Mouse (Mus musculus) erythroblast, embryonic 14.5 days (primary cell): ENCODE data around the gene Plcl2. TPM values are rescaled to one million over a fixed set of nuclear protein-coding genes. Genes with fewer than 3 reads are reported as not detected.
"Not testable (repeated sequence)": the region's sequence is repeated elsewhere in the genome, so short reads cannot be mapped to it uniquely, and the experiment has no call there.

ENCODE experiments used
- H3K27me3 ChIP-seq: 2 replicates; pipeline ENCODE4 v1.6.1; 2012; ENCODE audit warnings: inconsistent platforms; ENCODE audit not compliant: control insufficient read depth
- H3K36me3 ChIP-seq: 2 replicates; pipeline ENCODE4 v1.6.1; 2012; ENCODE audit warnings: mild to moderate bottlenecking, inconsistent platforms; ENCODE audit not compliant: control insufficient read depth
- H3K4me1 ChIP-seq: 2 replicates; pipeline ENCODE4 v1.6.1; 2012; ENCODE audit warnings: inconsistent platforms; ENCODE audit not compliant: control insufficient read depth
- H3K4me3 ChIP-seq: replicated peaks from 2 replicates; pipeline ENCODE3; 2012; ENCODE audit warnings: moderate library complexity, mild to moderate bottlenecking, inconsistent platforms
- H3K9me3 ChIP-seq: 2 replicates; pipeline ENCODE4 v1.6.1; 2012; ENCODE audit warnings: low read length, inconsistent platforms, mixed read lengths; ENCODE audit not compliant: control insufficient read depth
- GATA1 ChIP-seq: IDR thresholded peaks from 2 replicates; pipeline ENCODE4 v1.6.1; 2012; ENCODE audit warnings: low read length, inconsistent platforms, mixed read lengths
- TAL1 ChIP-seq: IDR thresholded peaks from 3 replicates; pipeline ENCODE4 v1.6.1; 2012; ENCODE audit warnings: low read length, inconsistent platforms, mixed read lengths
- polyA plus RNA-seq: library from polyadenylated mRNA; stranded (reverse); fragments of >175 nt; gene quantifications from 2 replicates; pipeline ENCODE4 v1.2.3, GENCODE M21; 2012

Plcl2 gene
- polyA plus RNA-seq, 1 experiment, result 0.24 TPM

- TF ChIP-seq GATA1 (no peak), TAL1 (no peak)
- Histone ChIP-seq H3K4me1 (peaks cover 8% of the 10 kb centered on the region), H3K27me3 (no peaks in the 10 kb centered on the region), H3K4me3 (no peak overlapping the region), H3K9me3 (no peaks in the 10 kb centered on the region), H3K36me3 (no peaks in the 10 kb centered on the region)
These were observed 10.4 kb downstream of the Plcl2 start for GRCm38 (mm10) chr17:50519588-50519987.

- Histone ChIP-seq H3K9me3 (no peaks in the 10 kb centered on the region), H3K27me3 (no peaks in the 10 kb centered on the region), H3K4me3 (no peak overlapping the region), H3K36me3 (no peaks in the 10 kb centered on the region), H3K4me1 (peaks cover 15% of the 10 kb centered on the region)
- TF ChIP-seq TAL1 (no peak), GATA1 (no peak)
These were observed 13.4 kb downstream of the Plcl2 start for GRCm38 (mm10) chr17:50522473-50523083.

- Histone ChIP-seq H3K4me3 (no peak overlapping the region), H3K4me1 (peaks cover 15% of the 10 kb centered on the region), H3K36me3 (no peaks in the 10 kb centered on the region), H3K27me3 (no peaks in the 10 kb centered on the region), H3K9me3 (no peaks in the 10 kb centered on the region; the same call in 1 of the 2 replicates)
- TF ChIP-seq TAL1 (no peak), GATA1 (no peak)
These were observed 15.8 kb downstream of the Plcl2 start for GRCm38 (mm10) chr17:50524970-50525369.

- peaks cover 17% of the 10 kb centered on the region for H3K4me1 ChIP-seq
- TF ChIP-seq GATA1, result no peak
- TF ChIP-seq TAL1, result no peak
- H3K36me3 ChIP-seq, result no peaks in the 10 kb centered on the region
- no peak overlapping the region for H3K4me3 ChIP-seq
- H3K27me3 ChIP-seq, result no peaks in the 10 kb centered on the region
- H3K9me3 ChIP-seq, result no peaks in the 10 kb centered on the region; the same call in 1 of the 2 replicates
These were observed 16.6 kb downstream of the Plcl2 start for GRCm38 (mm10) chr17:50525821-50526220.

- no peak for TF ChIP-seq GATA1
- TF ChIP-seq TAL1, result no peak
These were observed 20.9 kb downstream of the Plcl2 start for GRCm38 (mm10) chr17:50530089-50530488.

GRCm38 (mm10) chr17:50534889-50535288 lies 25.7 kb downstream of the Plcl2 start:
- not testable (repeated sequence) for H3K27me3 ChIP-seq

More at GRCm38 (mm10) chr17:50530089-50530488, 20.9 kb downstream of the Plcl2 start:
- Histone ChIP-seq H3K36me3 (no peaks in the 10 kb centered on the region), H3K4me1 (peaks cover 6% of the 10 kb centered on the region), H3K27me3 (no peaks in the 10 kb centered on the region), H3K4me3 (no peak overlapping the region), H3K9me3 (no peaks in the 10 kb centered on the region; the same call in 1 of the 2 replicates)

GRCm38 (mm10) chr17:50536409-50537194 lies 27.4 kb downstream of the Plcl2 start:
- TF ChIP-seq TAL1, result no peak
- TF ChIP-seq GATA1, result no peak
- Histone ChIP-seq H3K9me3 (no peaks in the 10 kb centered on the region), H3K4me1 (peaks cover 2% of the 10 kb centered on the region), H3K27me3 (no peaks in the 10 kb centered on the region), H3K36me3 (no peaks in the 10 kb centered on the region), H3K4me3 (no peak overlapping the region)

More at GRCm38 (mm10) chr17:50534889-50535288, 25.7 kb downstream of the Plcl2 start:
- not testable (repeated sequence) for H3K36me3 ChIP-seq, H3K4me1 ChIP-seq, H3K4me3 ChIP-seq, H3K9me3 ChIP-seq

GRCm38 (mm10) chr17:50537786-50538185 lies 28.6 kb downstream of the Plcl2 start:
- TF ChIP-seq GATA1 (no peak), TAL1 (no peak)
- no peaks in the 10 kb centered on the region for H3K27me3 ChIP-seq
- H3K9me3 ChIP-seq, result peaks cover 4% of the 10 kb centered on the region
- peaks cover under 1% of the 10 kb centered on the region; the same call in 1 of the 2 replicates for H3K4me1 ChIP-seq
- no peaks in the 10 kb centered on the region for H3K36me3 ChIP-seq
- H3K4me3 ChIP-seq, result no peak overlapping the region

- Histone ChIP-seq H3K9me3 (peaks cover 4% of the 10 kb centered on the region), H3K36me3 (no peaks in the 10 kb centered on the region), H3K4me3 (no peak overlapping the region), H3K27me3 (no peaks in the 10 kb centered on the region), H3K4me1 (0 out of 2 replicates have a peak, but pooled peaks cover 2% of the 10 kb centered on the region)
- no peak for TF ChIP-seq GATA1
- TF ChIP-seq TAL1, result no peak
These were observed 35.7 kb downstream of the Plcl2 start for GRCm38 (mm10) chr17:50544860-50545259.
